Mouse (Mus musculus): ENCODE data around the gene Snrnp70. TPM values are rescaled to one million over a fixed set of nuclear protein-coding genes. Genes with fewer than 3 reads are reported as not detected.
A peak's percentile ranks its signal among the peaks of the same experiment; 100 is the strongest.

Snrnp70 gene
- polyA plus RNA-seq, 1 experiment from 2014 or later, result 166 TPM

GRCm38 (mm10) chr7:45374620-45375019, 20.9 kb downstream of the Snrnp70 start:
- Histone ChIP-seq H3K4me1 (peaks cover 16% of the 10 kb centered on the region), H3K4me2 (no peak overlapping the region), H3K27me3 (replicated peaks) (no peaks in the 10 kb centered on the region), H3K9me3 (replicated peaks) (no peaks in the 10 kb centered on the region), H3K27ac (replicated peaks) (no peak overlapping the region), H3K36me3 (peaks cover 68% of the 10 kb centered on the region), H3K9ac (replicated peaks) (no peak overlapping the region), H3K4me3 (replicated peaks) (no peak overlapping the region)
- no peak for ATAC-seq (ENCODE audit: low FRiP score)
- WGBS, result 91% methylated on average over 8 of the region's 8 CpGs

GRCm38 (mm10) chr7:45372371-45372770, 23.2 kb downstream of the Snrnp70 start:
- H3K4me1 ChIP-seq, result peaks cover 39% of the 10 kb centered on the region
- WGBS, result 85% methylated on average over 5 of the region's 5 CpGs
- peaks cover 46% of the 10 kb centered on the region for H3K36me3 ChIP-seq
- H3K9ac ChIP-seq (replicated peaks), result no peak overlapping the region
- H3K27ac ChIP-seq (replicated peaks), result no peak overlapping the region
- H3K9me3 ChIP-seq (replicated peaks), result no peaks in the 10 kb centered on the region
- H3K27me3 ChIP-seq (replicated peaks), result peaks cover 7% of the 10 kb centered on the region; the same call in 1 of the 2 replicates
- H3K4me2 ChIP-seq, result no peak overlapping the region
- ATAC-seq (ENCODE audit: low FRiP score), result no peak
- no peak overlapping the region for H3K4me3 ChIP-seq (replicated peaks)

- Histone ChIP-seq H3K9ac (replicated peaks) (peak within 1 kb of the TSS; percentile 64), H3K27ac (replicated peaks) (peak within 1 kb of the TSS; percentile 58), H3K4me3 (replicated peaks) (peak within 1 kb of the TSS; percentile 55), H3K9me3 (replicated peaks) (no peaks in the 10 kb centered on the region), H3K36me3 (peaks cover 29% of the 10 kb centered on the region), H3K4me2 (peak within 1 kb of the TSS; percentile 95), H3K27me3 (replicated peaks) (peaks cover 7% of the 10 kb centered on the region; the same call in 1 of the 2 replicates), H3K4me1 (peaks cover 42% of the 10 kb centered on the region)
- 10% methylated on average over 28 of the region's 28 CpGs for WGBS
- peak; percentile 54 for ATAC-seq (ENCODE audit: low FRiP score)
Observed at GRCm38 (mm10) chr7:45370475-45371311, 24.8 kb downstream of the Snrnp70 start, which contains the start of gene Lin7b. Gene Lin7b, minus strand, starts transcription at chr7:45370583.

- ATAC-seq (ENCODE audit: low FRiP score), result no peak; the same call in 1 of the 2 replicates
- Histone ChIP-seq H3K36me3 (peaks cover 22% of the 10 kb centered on the region), H3K4me3 (replicated peaks) (peak overlapping the region; percentile 55), H3K9ac (replicated peaks) (peak overlapping the region; percentile 64), H3K4me1 (peaks cover 49% of the 10 kb centered on the region), H3K4me2 (peak overlapping the region; percentile 95), H3K9me3 (replicated peaks) (no peaks in the 10 kb centered on the region), H3K27ac (replicated peaks) (peak overlapping the region; percentile 58), H3K27me3 (replicated peaks) (peaks cover 7% of the 10 kb centered on the region; the same call in 1 of the 2 replicates)
- WGBS, result 10% methylated on average over 48 of the region's 52 CpGs
Observed at GRCm38 (mm10) chr7:45369836-45370474, 25.6 kb downstream of the Snrnp70 start.

GRCm38 (mm10) chr7:45369022-45369745, 26.4 kb downstream of the Snrnp70 start:
- Histone ChIP-seq H3K4me3 (replicated peaks) (peak overlapping the region; percentile 55), H3K27ac (replicated peaks) (no peak overlapping the region), H3K4me1 (peaks cover 55% of the 10 kb centered on the region), H3K36me3 (peaks cover 18% of the 10 kb centered on the region), H3K9me3 (replicated peaks) (no peaks in the 10 kb centered on the region), H3K27me3 (replicated peaks) (peaks cover 7% of the 10 kb centered on the region; the same call in 1 of the 2 replicates), H3K4me2 (peak overlapping the region; percentile 95), H3K9ac (replicated peaks) (no peak overlapping the region)
- 72% methylated on average over 16 of the region's 16 CpGs for WGBS
- ATAC-seq (ENCODE audit: low FRiP score), result no peak

- no peaks in the 10 kb centered on the region for H3K9me3 ChIP-seq (replicated peaks)
- H3K27ac ChIP-seq (replicated peaks), result peak overlapping the region; percentile 90; the same call in 1 of the 2 replicates
- peak overlapping the region; percentile 71 for H3K4me2 ChIP-seq
- H3K27me3 ChIP-seq (replicated peaks), result peaks cover 11% of the 10 kb centered on the region; the same call in 1 of the 2 replicates
- peak overlapping the region; percentile 69; the same call in 1 of the 2 replicates for H3K9ac ChIP-seq (replicated peaks)
- peak overlapping the region; percentile 79 for H3K4me3 ChIP-seq (replicated peaks)
- WGBS, result 83% methylated on average over 15 of the region's 15 CpGs
- peaks cover 10% of the 10 kb centered on the region for H3K36me3 ChIP-seq
- peaks cover 56% of the 10 kb centered on the region for H3K4me1 ChIP-seq
- ATAC-seq (ENCODE audit: low FRiP score), result no peak
Observed at GRCm38 (mm10) chr7:45368178-45368577, 27.4 kb downstream of the Snrnp70 start.

- peak overlapping the region; percentile 79 for H3K4me3 ChIP-seq (replicated peaks)
- under 1% methylated on average over 70 of the region's 70 CpGs for WGBS
- peaks cover 65% of the 10 kb centered on the region for H3K4me1 ChIP-seq
- H3K36me3 ChIP-seq, result peaks cover 2% of the 10 kb centered on the region; the same call in 1 of the 2 replicates
- H3K4me2 ChIP-seq, result peak overlapping the region; percentile 71
- peaks cover 11% of the 10 kb centered on the region; the same call in 1 of the 2 replicates for H3K27me3 ChIP-seq (replicated peaks)
- ATAC-seq (ENCODE audit: low FRiP score), result peak; percentile 88
- H3K9ac ChIP-seq (replicated peaks), result peak overlapping the region; percentile 90
- peak overlapping the region; percentile 90 for H3K27ac ChIP-seq (replicated peaks)
- H3K9me3 ChIP-seq (replicated peaks), result no peaks in the 10 kb centered on the region
Observed at GRCm38 (mm10) chr7:45367020-45367880, 28.3 kb downstream of the Snrnp70 start.

GRCm38 (mm10) chr7:45366652-45367019, 28.9 kb downstream of the Snrnp70 start, which contains the start of gene Ppfia3:
Gene Ppfia3, minus strand, starts transcription at chr7:45367019.
- Histone ChIP-seq H3K4me2 (peak within 1 kb of the TSS; percentile 71), H3K9ac (replicated peaks) (peak within 1 kb of the TSS; percentile 90), H3K4me3 (replicated peaks) (peak within 1 kb of the TSS; percentile 79), H3K27ac (replicated peaks) (peak within 1 kb of the TSS; percentile 90), H3K4me1 (peaks cover 72% of the 10 kb centered on the region), H3K9me3 (replicated peaks) (no peaks in the 10 kb centered on the region), H3K36me3 (no peaks in the 10 kb centered on the region), H3K27me3 (replicated peaks) (peaks cover 11% of the 10 kb centered on the region; the same call in 1 of the 2 replicates)
- peak; percentile 33 for ATAC-seq (ENCODE audit: low FRiP score)
- under 1% methylated on average over 23 of the region's 26 CpGs for WGBS

GRCm38 (mm10) chr7:45365742-45366651, 29.5 kb downstream of the Snrnp70 start:
- H3K9me3 ChIP-seq (replicated peaks), result no peaks in the 10 kb centered on the region
- ATAC-seq (ENCODE audit: low FRiP score), result no peak
- WGBS, result 3% methylated on average over 35 of the region's 35 CpGs
- no peaks in the 10 kb centered on the region for H3K36me3 ChIP-seq
- H3K27me3 ChIP-seq (replicated peaks), result peaks cover 11% of the 10 kb centered on the region; the same call in 1 of the 2 replicates
- peaks cover 75% of the 10 kb centered on the region for H3K4me1 ChIP-seq
- peak overlapping the region; percentile 82 for H3K27ac ChIP-seq (replicated peaks)
- peak overlapping the region; percentile 90 for H3K9ac ChIP-seq (replicated peaks)
- H3K4me3 ChIP-seq (replicated peaks), result peak overlapping the region; percentile 79
- peak overlapping the region; percentile 71 for H3K4me2 ChIP-seq

GRCm38 (mm10) chr7:45363983-45364382, 31.6 kb downstream of the Snrnp70 start:
- no peaks in the 10 kb centered on the region for H3K9me3 ChIP-seq (replicated peaks)
- no peak overlapping the region for H3K4me2 ChIP-seq
- no peak overlapping the region for H3K4me3 ChIP-seq (replicated peaks)
- H3K9ac ChIP-seq (replicated peaks), result no peak overlapping the region
- peaks cover 57% of the 10 kb centered on the region for H3K4me1 ChIP-seq
- H3K27ac ChIP-seq (replicated peaks), result no peak overlapping the region
- peaks cover 4% of the 10 kb centered on the region for H3K36me3 ChIP-seq
- WGBS, result 90% methylated on average over 2 of the region's 2 CpGs
- H3K27me3 ChIP-seq (replicated peaks), result peaks cover 6% of the 10 kb centered on the region; the same call in 1 of the 2 replicates
- ATAC-seq (ENCODE audit: low FRiP score), result no peak
